In the genomic region with DNA sequence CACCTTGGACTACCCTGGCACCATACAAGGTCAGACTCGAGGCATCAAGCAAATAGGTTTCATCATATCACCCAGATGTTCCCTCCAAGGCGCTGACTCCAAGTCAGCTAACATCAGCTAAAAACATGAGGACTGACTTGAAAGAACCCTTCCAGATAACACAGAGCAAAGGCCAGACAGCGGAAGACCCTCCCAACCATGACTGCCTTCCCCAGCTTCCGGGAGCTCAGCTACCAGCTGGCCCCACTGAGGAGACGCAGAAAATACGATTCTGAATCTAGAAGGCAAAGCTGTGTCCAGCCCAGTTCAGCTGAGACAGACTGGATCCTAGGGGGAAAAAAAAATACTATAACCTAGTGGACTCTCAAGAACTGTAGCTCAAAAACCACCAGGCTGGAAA, we compare ENCODE assay signal across 11 mouse cellular contexts.
A peak's percentile ranks its signal among the peaks of the same experiment; 100 is the strongest.
DNase-seq lines count a peak whose midpoint lies in the region; ATAC-seq and TF ChIP-seq lines count a peak whose summit lies in the region.
"Had no signal": no experiment of that assay in that cellular context is flagged by ENCODE, and none has a peak within 500 bp of the region (broad histone marks: within the 10 kb centered on the region; RNA-seq: fewer than 3 reads in every experiment).

No protein-coding gene starts in this region.

- no peak overlapping the region for H3K4me3 ChIP-seq in embryonic fibroblast, embryonic 13.5 days (ENCODE audit: insufficient read depth, low read length)
- H3K4me3 ChIP-seq in liver, embryonic 12.5 days = no peak overlapping the region
- no peak overlapping the region for H3K4me3 ChIP-seq in hindbrain, embryonic 12.5 days
- H3K4me3 ChIP-seq: erythroblast, embryonic 14.5 days had no signal

- peak; percentile 94 for DNase-seq in heart, adult 11 months
- no peak for DNase-seq in heart, postnatal 25 days (ENCODE audit: low spot score)
- peak; percentile 56 for DNase-seq in kidney, postnatal 10 days
- DNase-seq in kidney, adult 18-20 months = no peak
- no peak for DNase-seq in frontal cortex, postnatal 10 days (ENCODE audit: low spot score in 2 of 2)
- DNase-seq: cerebellum, adult 9-10 months had no signal

- no peaks in the 10 kb centered on the region for H3K36me3 ChIP-seq in liver, embryonic 12.5 days
- no peaks in the 10 kb centered on the region for H3K36me3 ChIP-seq in hindbrain, embryonic 12.5 days

- H3K4me1 ChIP-seq in embryonic fibroblast, embryonic 13.5 days (ENCODE audit: control insufficient read depth, insufficient read depth, low read length) = peaks cover 33% of the 10 kb centered on the region
- H3K4me1 ChIP-seq in liver, embryonic 12.5 days = peaks cover 82% of the 10 kb centered on the region
- H3K4me1 ChIP-seq in hindbrain, embryonic 12.5 days = 0 out of 2 replicates have a peak, but pooled peaks cover 2% of the 10 kb centered on the region

- no peak for TF ChIP-seq POLR2A in embryonic fibroblast, embryonic 13.5 days (IDR thresholded peaks at IDR 0.05; ENCODE audit: low read depth, low read length)

- 16% methylated on average over 6 of the region's 6 CpGs for WGBS in liver, embryonic 12.5 days (ENCODE audit: insufficient replicate concordance)
- WGBS in hindbrain, embryonic 12.5 days = 74% methylated on average over 6 of the region's 6 CpGs

- H3K27ac ChIP-seq in embryonic fibroblast, embryonic 13.5 days (ENCODE audit: insufficient read depth, low read length) = peak overlapping the region; percentile 44; the same call in 1 of the 2 replicates
- H3K27ac ChIP-seq in liver, embryonic 12.5 days = peak overlapping the region; percentile 63
- H3K27ac ChIP-seq in hindbrain, embryonic 12.5 days = no peak overlapping the region
- H3K27ac ChIP-seq: hindbrain, postnatal 0 days had no signal

- 0 out of 2 replicates have a peak overlapping the region, but pooled peaks have one; percentile 22 for H3K9ac ChIP-seq in liver, embryonic 12.5 days
- H3K9ac ChIP-seq in hindbrain, embryonic 12.5 days = no peak overlapping the region

- no peak for TF ChIP-seq CTCF in embryonic fibroblast, embryonic 13.5 days (IDR thresholded peaks at IDR 0.05; ENCODE audit: borderline replicate concordance, insufficient read depth, low read length)

- peak; percentile 44; the same call in 1 of the 2 replicates for ATAC-seq in liver, embryonic 12.5 days
- no peak for ATAC-seq in hindbrain, embryonic 12.5 days (ENCODE audit: low FRiP score)
- ATAC-seq: hindbrain, postnatal 0 days had no signal

- no peaks in the 10 kb centered on the region for H3K27me3 ChIP-seq in liver, embryonic 12.5 days (replicated peaks)
- no peaks in the 10 kb centered on the region for H3K27me3 ChIP-seq in hindbrain, embryonic 12.5 days

- intact Hi-C loops in heart, postnatal 25 days (cut with DNase I) = no loop called here

- no peaks in the 10 kb centered on the region for H3K9me3 ChIP-seq in liver, embryonic 12.5 days (replicated peaks)
- H3K9me3 ChIP-seq in hindbrain, embryonic 12.5 days (replicated peaks) = no peaks in the 10 kb centered on the region

- no peak overlapping the region for H3K4me2 ChIP-seq in liver, embryonic 12.5 days
- no peak overlapping the region for H3K4me2 ChIP-seq in hindbrain, embryonic 12.5 days (replicated peaks)

Comparison
In these comparisons a context has a peak if more than half of its experiments do, and no peak if none do; other contexts are left out.
1. DNase-seq: peak in heart, adult 11 months (single experiment) and kidney, postnatal 10 days (single experiment); none in heart, postnatal 25 days (single experiment), kidney, adult 18-20 months (single experiment) and frontal cortex, postnatal 10 days (0 of 2).